Mouse (Mus musculus): ENCODE data around the gene Afg3l1. TPM values are rescaled to one million over a fixed set of nuclear protein-coding genes. Genes with fewer than 3 reads are reported as not detected.
A peak's percentile ranks its signal among the peaks of the same experiment; 100 is the strongest.
"Not testable (repeated sequence)": the region's sequence is repeated elsewhere in the genome, so short reads cannot be mapped to it uniquely, and the experiment has no call there.

Afg3l1 gene
- total RNA-seq, 1 experiment from 2014 or later: 18.8 TPM

DNA sequence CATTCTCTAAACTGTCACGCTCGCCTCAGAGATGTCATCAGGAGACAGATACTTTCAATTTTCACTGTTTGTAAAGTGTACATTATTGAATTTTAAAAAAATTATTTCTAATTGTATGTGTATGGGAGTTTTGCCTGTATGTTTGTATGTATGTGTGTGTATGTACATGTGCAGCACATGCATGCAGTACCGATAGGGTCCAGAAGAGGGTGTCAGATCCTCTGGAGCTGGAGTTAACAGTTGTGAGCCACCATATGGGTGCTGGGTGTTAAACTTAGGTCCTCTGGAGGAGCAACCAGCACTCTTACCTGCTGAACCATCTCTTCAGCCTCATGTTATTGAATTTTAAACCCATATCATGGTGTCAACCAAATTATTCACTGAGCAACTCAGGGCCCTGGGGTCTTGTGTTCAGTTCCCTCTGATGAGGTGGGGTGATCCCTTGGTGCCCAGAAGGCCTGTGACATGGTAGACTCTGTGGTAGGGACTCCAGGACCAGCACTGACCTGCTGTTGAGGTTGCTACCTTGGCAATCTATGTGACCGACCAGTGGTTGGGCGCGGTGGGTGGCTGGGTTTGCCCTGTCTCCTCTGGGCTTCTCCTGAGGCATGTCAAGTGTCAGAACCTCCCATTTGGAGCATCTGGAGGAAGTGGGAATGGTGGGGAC lies 26.2 kb downstream of the Afg3l1 start:
- ATAC-seq (replicated peaks in 1 of 2; ENCODE audit: insufficient read depth in 1 of 2, low FRiP score in 2 of 2, low TSS enrichment in 1 of 2, low read depth in 1 of 2, poor library complexity in 2 of 2, severe bottlenecking in 2 of 2): no peak

DNA sequence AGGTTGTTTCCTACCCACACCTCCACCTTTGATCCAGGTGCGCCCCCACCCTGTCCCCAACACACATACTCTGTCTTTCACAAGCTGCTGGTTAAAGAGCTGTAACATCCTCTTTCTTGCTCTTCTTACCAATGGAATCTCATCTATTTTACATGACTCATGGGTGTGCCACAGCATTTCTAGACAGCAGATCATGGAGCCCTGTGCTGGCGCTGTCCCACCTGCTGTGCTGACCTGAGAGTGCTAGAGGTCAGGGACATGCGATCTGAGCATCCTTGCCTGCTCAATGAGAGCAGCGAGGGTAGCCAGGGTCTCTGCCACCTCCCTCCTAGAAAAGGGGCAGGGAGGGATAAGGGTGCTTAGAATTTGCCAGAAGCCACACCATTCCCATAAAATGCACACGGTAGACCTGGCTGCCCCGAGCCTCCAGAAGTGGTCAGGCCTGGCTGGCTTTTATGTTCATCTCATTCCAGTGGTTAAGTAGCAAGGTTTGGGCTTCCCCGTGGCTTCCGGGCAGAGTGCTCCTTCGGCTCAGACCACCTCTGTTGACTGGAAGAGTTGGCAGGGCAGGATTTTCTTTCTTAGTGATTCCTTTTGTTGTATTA lies 27.0 kb downstream of the Afg3l1 start:
- no peak for ATAC-seq (replicated peaks in 1 of 2; ENCODE audit: insufficient read depth in 1 of 2, low FRiP score in 2 of 2, low TSS enrichment in 1 of 2, low read depth in 1 of 2, poor library complexity in 2 of 2, severe bottlenecking in 2 of 2)

DNA sequence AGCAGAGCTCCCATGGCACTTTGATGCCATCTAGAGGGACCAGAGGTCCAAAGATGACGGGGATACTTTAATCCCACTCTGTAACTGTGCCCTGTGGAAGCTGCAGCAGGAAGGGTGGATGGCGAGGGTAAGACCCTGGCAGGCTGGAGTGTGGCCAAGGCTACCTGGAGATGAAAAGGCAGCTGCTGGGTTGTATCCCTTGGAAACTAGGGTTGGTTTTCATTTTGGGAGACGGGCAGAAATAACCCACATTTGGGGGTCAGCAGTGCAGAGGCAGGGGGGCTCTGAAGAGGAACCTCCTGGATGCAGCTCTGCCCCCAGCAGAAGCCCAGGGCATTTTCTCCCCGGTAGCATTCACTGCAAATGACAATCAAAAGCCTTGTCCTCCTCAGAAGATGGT lies 27.6 kb downstream of the Afg3l1 start:
- ATAC-seq (replicated peaks in 1 of 2; ENCODE audit: insufficient read depth in 1 of 2, low FRiP score in 2 of 2, low TSS enrichment in 1 of 2, low read depth in 1 of 2, poor library complexity in 2 of 2, severe bottlenecking in 2 of 2): no peak

- ATAC-seq (replicated peaks in 1 of 2; ENCODE audit: insufficient read depth in 1 of 2, low FRiP score in 2 of 2, low TSS enrichment in 1 of 2, low read depth in 1 of 2, poor library complexity in 2 of 2, severe bottlenecking in 2 of 2): no peak
These were observed 28.0 kb downstream of the Afg3l1 start for GRCm38 (mm10) chr8:123505695-123506094.

DNA sequence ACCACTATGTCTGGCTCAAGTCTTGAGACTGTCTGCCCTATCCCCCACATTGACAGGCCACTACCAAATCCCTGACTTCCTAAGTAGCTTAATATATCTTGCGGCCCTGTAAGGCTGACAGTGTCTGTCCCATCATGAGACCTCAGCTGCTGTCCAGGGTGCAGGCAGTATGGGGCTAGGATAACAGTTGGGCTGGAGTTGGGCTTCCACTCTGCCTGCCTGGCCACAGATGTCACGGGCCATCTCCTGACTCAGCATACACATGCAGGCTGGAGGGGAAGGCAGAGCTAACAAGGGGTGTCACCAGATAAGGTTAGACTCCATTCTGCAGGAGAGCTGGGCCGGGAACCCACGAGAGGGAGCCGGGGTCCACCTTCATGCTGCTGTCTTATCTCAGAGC lies 29.4 kb downstream of the Afg3l1 start:
- ATAC-seq (replicated peaks in 1 of 2; ENCODE audit: insufficient read depth in 1 of 2, low FRiP score in 2 of 2, low TSS enrichment in 1 of 2, low read depth in 1 of 2, poor library complexity in 2 of 2, severe bottlenecking in 2 of 2): no peak

DNA sequence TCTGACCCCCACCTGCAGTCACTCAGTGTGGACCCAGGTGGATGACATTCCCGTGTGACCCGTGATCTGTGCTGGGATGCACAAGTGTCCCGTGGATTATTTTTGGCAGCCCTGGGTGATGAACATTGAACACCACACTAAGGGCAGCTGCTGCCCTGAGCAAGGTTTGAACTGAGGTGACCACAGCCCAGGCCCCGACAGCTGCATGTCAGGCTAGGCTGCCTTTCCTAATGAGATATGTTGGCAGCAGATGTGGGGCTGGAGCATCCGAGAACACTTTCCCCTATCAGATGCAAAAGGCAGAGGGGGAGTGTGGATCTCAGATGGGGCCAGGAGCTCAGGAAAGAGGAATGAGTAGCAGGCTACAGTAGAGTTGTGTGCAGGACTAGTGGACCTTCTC lies 33.1 kb downstream of the Afg3l1 start:
- ATAC-seq (replicated peaks in 1 of 2; ENCODE audit: insufficient read depth in 1 of 2, low FRiP score in 2 of 2, low TSS enrichment in 1 of 2, low read depth in 1 of 2, poor library complexity in 2 of 2, severe bottlenecking in 2 of 2): no peak

DNA sequence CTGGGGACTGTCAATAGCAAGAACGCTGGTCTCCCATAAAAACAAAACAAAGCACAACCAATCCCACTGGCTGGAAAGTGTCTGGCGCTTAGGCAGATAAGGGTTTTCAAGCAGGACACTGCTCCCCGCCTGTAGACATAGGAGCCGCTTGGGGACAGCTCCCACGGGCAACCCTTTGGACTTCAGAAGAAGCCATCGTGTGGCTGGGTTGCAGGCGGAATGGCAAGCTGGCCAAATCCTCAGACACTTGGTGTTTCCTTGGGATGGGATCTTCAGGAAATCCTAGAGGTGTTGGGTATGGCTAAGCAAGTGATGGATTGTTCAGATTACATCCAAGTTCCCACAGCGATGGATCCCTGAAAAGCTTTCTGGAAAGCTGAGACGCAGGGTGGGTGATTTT lies 36.4 kb downstream of the Afg3l1 start:
- ATAC-seq (replicated peaks in 1 of 2; ENCODE audit: insufficient read depth in 1 of 2, low FRiP score in 2 of 2, low TSS enrichment in 1 of 2, low read depth in 1 of 2, poor library complexity in 2 of 2, severe bottlenecking in 2 of 2): no peak

DNA sequence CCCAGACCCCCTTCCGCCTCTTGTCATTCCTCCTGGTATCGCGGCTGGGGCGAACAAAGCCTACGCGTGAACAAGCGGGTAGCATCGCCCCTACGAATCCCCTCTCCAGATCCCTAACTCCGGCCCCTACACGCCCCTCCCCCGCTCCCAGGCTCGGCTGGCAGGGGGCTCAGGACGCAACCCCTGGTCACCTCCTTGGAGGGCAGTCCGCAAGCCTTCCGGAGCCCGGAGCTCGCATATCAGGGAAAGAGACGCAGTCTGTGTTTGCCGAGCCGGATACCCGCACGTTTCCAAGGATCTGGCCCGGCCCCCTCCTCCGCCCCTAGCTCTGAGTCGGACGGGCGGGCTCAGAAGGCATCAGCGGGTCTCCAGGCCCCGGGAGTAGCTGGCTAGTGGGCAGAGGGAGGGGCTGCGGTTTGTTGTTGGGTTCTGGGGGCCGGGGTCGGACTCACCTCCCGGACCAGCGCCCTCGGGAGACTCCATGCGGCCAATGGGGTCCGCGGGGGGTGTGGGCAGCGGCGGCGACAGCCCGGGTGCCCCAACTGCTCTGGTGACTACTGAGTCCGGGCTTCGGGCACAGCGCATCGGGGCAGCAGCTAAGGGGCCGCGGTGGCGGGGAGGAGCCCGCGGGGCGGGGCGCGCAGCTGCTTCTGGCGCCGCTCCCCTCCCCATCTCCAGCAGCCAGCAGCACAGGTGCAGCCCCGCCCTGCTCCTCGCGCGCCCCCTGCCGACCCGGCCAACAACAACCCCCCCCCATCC lies 37.3 kb downstream of the Afg3l1 start, which contains the start of gene Dbndd1:
Gene Dbndd1 (minus strand): TSS at position 683 of the 759 bp plus-strand sequence.
- no peak for ATAC-seq (replicated peaks in 1 of 2; ENCODE audit: insufficient read depth in 1 of 2, low FRiP score in 2 of 2, low TSS enrichment in 1 of 2, low read depth in 1 of 2, poor library complexity in 2 of 2, severe bottlenecking in 2 of 2)

- ATAC-seq (replicated peaks in 1 of 2; ENCODE audit: insufficient read depth in 1 of 2, low FRiP score in 2 of 2, low TSS enrichment in 1 of 2, low read depth in 1 of 2, poor library complexity in 2 of 2, severe bottlenecking in 2 of 2): no peak
These were observed 37.8 kb downstream of the Afg3l1 start for GRCm38 (mm10) chr8:123515540-123515897.

DNA sequence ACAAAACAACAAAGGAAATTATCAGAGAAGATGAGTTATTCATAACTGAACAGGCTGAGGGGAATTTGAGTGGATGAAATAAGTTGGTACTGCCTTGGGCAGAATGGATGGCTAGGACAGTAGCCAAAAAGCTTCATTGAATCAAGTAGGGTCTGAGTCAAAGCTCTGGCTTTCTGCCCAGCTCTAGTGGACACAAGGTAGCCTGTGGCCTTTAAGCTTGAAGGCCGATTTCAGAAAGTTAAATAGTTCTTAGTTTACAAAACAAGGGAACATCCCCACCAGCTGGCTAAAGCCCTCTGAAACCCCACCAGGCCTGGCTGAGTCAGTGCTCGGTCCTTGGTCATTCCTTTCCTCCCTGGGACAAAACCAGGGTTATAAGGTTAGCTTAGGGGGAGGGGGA lies 38.9 kb downstream of the Afg3l1 start:
- ATAC-seq (replicated peaks in 1 of 2; ENCODE audit: insufficient read depth in 1 of 2, low FRiP score in 2 of 2, low TSS enrichment in 1 of 2, low read depth in 1 of 2, poor library complexity in 2 of 2, severe bottlenecking in 2 of 2): no peak

DNA sequence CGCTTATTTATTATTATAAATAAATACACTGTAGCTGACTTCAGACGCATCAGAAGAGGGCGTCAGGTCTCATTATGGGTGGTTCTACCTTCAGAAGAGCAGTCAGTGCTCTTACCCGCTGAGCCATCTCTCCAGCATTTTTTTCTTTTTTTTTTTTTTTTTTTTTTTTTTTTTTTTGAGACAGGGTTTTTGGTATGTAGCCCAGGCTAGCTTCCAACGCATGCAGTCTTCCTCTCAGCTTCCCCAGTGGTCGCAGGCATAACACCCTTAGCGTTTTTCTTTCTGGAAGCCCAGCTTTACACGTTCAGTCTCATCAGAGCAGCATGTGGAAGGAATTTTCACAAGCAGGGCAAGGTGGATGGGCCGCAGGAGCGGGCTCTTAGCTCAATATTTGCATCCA lies 40.5 kb downstream of the Afg3l1 start:
- no peak for ATAC-seq (replicated peaks in 1 of 2; ENCODE audit: insufficient read depth in 1 of 2, low FRiP score in 2 of 2, low TSS enrichment in 1 of 2, low read depth in 1 of 2, poor library complexity in 2 of 2, severe bottlenecking in 2 of 2)

DNA sequence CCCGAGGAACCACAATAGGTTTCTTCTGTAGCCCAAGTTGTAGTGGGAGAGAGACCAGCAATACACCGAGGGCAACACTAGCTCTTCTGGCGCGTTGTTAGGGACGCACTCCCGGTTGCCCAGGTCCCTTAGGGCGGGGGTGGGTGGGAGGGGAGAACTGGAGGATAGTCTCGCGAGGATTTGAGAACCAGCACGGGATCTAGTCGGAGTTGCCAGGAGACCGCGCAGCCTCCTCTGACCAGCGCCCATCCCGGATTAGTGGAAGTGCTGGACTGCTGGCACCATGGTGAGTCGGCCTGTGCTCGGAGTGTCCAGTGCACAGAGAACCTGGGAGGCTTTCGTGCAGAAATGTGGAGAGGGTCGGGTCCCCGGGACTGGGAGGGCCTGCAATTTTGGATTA lies 41.0 kb downstream of the Afg3l1 start, which contains the start of gene Gas8:
Gene Gas8 (plus strand): TSS at position 168 of the 400 bp plus-strand sequence.
- peak; percentile 87 to 90 for ATAC-seq (replicated peaks in 1 of 2; ENCODE audit: insufficient read depth in 1 of 2, low FRiP score in 2 of 2, low TSS enrichment in 1 of 2, low read depth in 1 of 2, poor library complexity in 2 of 2, severe bottlenecking in 2 of 2)

DNA sequence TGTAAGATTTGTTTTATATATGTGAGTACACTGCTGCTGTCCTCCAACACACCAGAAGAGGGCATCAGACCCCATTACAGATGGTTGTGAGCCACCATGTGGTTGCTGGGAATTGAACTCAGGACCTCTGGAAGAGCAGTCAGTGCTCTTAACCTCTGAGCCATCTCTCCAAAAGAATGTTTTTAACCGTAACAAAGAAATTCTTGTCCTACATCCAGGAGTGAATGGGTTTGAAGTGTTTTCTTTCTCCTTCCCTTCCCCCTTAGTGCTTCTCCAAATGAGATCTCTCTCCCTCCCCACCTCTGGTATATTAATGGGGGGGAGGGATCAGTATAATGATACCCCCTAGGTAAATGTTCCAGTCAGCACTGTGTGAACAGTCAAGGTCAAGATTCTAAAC lies 42.3 kb downstream of the Afg3l1 start:
- ATAC-seq (replicated peaks in 1 of 2; ENCODE audit: insufficient read depth in 1 of 2, low FRiP score in 2 of 2, low TSS enrichment in 1 of 2, low read depth in 1 of 2, poor library complexity in 2 of 2, severe bottlenecking in 2 of 2): not testable (repeated sequence)

DNA sequence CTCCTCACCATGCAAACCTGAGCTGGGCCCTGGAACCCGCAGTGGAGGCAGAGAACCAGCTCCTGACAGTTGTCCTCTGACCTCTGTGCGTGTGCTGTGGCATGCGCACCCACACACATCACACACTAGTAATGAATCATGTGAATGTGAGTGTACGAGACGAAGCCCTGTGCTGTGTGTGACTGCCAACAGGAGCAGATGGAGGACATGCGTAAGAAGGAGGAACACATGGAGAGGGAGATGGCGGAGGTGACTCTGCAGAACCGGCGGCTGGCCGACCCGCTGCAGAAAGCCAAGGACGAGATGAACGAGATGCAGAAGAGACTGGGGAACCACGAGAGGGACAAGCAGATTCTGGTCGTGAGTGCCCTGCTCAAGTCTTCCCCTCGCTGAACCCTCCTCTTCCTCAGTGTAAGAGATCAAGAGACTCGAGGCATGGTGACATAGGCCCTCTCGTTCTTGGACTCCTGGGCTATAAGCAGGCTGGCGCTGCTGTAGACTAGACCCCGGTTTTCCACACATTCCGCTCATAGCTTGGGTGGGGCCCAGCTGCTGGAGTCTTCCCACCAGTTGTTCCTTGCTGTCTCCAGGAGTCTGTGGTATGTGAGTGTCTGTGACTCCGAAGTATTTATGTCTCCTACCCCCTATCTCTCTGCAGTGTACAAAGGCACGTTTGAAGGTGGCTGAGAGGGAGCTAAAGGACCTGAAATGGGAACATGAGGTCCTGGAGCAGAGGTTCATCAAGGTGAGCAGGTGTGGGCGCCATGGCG lies 50.2 kb downstream of the Afg3l1 start:
- ATAC-seq (replicated peaks in 1 of 2; ENCODE audit: insufficient read depth in 1 of 2, low FRiP score in 2 of 2, low TSS enrichment in 1 of 2, low read depth in 1 of 2, poor library complexity in 2 of 2, severe bottlenecking in 2 of 2): no peak

- ATAC-seq (replicated peaks in 1 of 2; ENCODE audit: insufficient read depth in 1 of 2, low FRiP score in 2 of 2, low TSS enrichment in 1 of 2, low read depth in 1 of 2, poor library complexity in 2 of 2, severe bottlenecking in 2 of 2): no peak
These were observed 58.7 kb downstream of the Afg3l1 start for GRCm38 (mm10) chr8:123536242-123536989.

- no peak for ATAC-seq (replicated peaks in 1 of 2; ENCODE audit: insufficient read depth in 1 of 2, low FRiP score in 2 of 2, low TSS enrichment in 1 of 2, low read depth in 1 of 2, poor library complexity in 2 of 2, severe bottlenecking in 2 of 2)
These were observed 59.3 kb downstream of the Afg3l1 start for GRCm38 (mm10) chr8:123536990-123537380.

DNA sequence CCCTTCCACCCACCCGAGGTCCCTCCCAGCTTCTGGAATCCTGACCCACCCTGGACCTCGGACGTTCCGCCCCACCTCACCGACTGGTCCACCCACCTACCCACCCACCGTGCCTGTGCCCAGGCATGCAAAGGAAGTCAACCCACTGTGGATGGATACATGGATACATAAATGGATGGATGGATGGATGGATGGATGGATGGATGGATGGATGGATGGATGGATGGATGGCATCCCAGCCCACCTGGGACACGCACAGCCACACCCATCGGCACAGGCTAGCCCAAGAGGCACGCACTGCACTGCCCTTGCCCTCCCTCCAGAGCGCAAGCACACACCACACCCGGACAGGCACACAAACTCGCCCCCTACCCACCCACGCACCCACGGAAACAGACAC lies 59.9 kb downstream of the Afg3l1 start:
- not testable (repeated sequence) for ATAC-seq (replicated peaks in 1 of 2; ENCODE audit: insufficient read depth in 1 of 2, low FRiP score in 2 of 2, low TSS enrichment in 1 of 2, low read depth in 1 of 2, poor library complexity in 2 of 2, severe bottlenecking in 2 of 2)

Measured in hematopoietic stem cell, adult 5-6 weeks (primary cell).